Mouse (Mus musculus): ENCODE measurements at regions not wholly inside any gene's neighbourhood (a gene's known extent, or its start where the extent isn't known, plus 50 kb on each side); places are given as distances from the start of the nearest gene placed in this dataset.
"Not testable (repeated sequence)": the region's sequence is repeated elsewhere in the genome, so short reads cannot be mapped to it uniquely, and the experiment has no call there.

- not testable (repeated sequence) for TF ChIP-seq POLR2A (IDR thresholded peaks at IDR 0.05; ENCODE audit: low read depth, low read length); CTCF (conservative IDR thresholded peaks at IDR 0.05 in 1 of 2, IDR thresholded peaks at IDR 0.05 in 1 of 2; ENCODE audit: low read depth in 2 of 2, low read length in 2 of 2); RAD21 (IDR thresholded peaks at IDR 0.05; ENCODE audit: low read depth, low read length); HCFC1 (IDR thresholded peaks at IDR 0.05; ENCODE audit: low read depth, low read length); E2F4 (IDR thresholded peaks at IDR 0.05; ENCODE audit: insufficient replicate concordance, low read depth, low read length); USF1 (IDR thresholded peaks at IDR 0.05; ENCODE audit: low read depth, low read length); RCOR1 (conservative IDR thresholded peaks at IDR 0.05; ENCODE audit: low read depth, low read length); UBTF (IDR thresholded peaks at IDR 0.05; ENCODE audit: low read depth, low read length); MEF2A (IDR thresholded peaks at IDR 0.05; ENCODE audit: borderline replicate concordance, low read depth, low read length); MXI1 (IDR thresholded peaks at IDR 0.05; ENCODE audit: low read depth, low read length); MYC (IDR thresholded peaks at IDR 0.05; ENCODE audit: low read depth, low read length); MAX (IDR thresholded peaks at IDR 0.05; ENCODE audit: low read length)
These were observed 98.1 kb upstream of the Pwp1 start for GRCm38 (mm10) chr10:85731163-85731562.

Data from CH12.LX (cell line).